Mouse (Mus musculus): ENCODE results near the gene Pglyrp2.

Gene Pglyrp2

DNA sequence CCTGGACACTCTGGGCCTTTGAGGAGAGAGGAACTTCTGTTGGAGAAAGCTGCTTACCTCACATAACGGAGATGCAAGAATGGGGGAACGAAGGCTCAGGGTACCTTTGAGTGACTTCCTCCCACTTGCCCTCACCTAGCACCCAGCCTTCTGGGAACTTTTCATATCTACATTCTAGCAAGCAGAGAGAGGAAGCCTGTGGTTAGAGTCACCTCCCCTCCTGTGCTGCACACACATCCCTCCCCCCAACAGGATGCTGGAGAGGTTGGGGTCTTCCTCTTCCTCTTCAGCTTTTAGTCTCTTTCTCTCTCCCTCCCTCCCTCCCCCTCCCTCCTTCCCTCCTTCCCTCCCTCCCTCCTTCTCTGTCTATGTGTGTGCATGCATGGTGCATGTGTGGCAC lies at the start of gene Pglyrp2:
Gene Pglyrp2, minus strand, starts transcription at position 134 of the 400 bp plus-strand sequence.
- DNase-seq (ENCODE audit: low read depth, low spot score) = no peak

GRCm38 (mm10) chr17:32472176-32472575 lies 48.2 kb upstream of the Pglyrp2 start:
- DNase-seq (ENCODE audit: low read depth, low spot score) = no peak

DNA sequence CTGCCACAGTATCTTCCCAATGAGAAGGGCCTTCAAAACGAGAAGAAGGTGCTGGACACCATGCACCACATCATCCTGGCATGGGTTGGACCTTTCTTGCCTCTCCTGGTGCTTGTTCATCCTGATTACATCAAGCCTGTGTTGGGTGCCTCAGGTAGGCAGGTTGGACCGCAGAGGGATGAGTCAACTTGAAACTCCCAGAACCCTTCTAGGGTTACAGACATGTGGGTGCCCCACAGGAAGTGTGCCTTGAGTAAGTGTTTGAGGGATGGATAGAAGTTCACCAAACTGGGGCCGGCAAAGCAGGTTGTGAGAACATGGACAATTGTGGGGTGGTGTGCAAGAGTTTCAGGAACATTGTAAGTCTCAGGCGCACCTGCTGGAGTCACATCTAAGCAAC lies 46.8 kb upstream of the Pglyrp2 start:
- DNase-seq (ENCODE audit: low read depth, low spot score) = no peak

DNA sequence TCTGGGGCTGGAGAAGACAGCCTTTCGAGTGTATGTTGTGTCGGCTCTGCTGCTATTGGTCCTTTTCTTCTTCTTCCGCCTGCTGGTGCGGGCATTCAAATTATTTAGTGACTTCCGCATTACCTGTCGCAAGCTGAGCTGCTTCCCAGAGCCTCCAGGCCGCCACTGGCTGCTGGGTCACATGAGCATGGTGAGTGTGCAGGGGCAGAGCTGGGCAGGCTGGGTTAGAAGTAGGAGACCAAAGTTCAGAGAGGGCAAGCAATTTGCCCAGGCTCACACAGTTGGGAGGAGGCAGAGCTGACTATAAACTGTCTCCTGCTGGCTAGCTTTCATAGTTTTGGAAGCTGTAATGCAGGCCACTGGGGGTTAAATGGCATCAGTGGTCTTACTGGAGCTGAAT lies 44.5 kb upstream of the Pglyrp2 start:
- no peak for DNase-seq (ENCODE audit: low read depth, low spot score)

DNA sequence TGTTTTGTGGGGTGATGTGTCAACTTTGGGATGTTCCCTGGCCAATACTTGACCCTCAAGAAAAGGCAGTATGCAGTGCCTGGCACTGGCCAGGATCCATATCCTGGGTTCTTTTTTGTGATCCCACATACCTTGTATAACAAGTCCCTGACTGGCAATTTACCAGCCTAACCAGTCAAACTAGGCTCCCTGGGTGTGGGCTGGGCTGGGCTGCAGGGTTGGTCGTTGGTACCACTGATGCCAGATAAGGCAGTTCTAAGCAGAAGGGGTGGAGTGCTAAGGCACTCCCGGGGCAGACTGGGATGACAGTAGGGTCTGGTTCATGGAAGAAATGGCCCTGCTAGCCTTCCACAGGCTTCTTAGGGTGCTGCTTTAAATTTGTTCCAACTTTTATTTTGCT lies 31.0 kb upstream of the Pglyrp2 start:
- no peak for DNase-seq (ENCODE audit: low read depth, low spot score)

DNA sequence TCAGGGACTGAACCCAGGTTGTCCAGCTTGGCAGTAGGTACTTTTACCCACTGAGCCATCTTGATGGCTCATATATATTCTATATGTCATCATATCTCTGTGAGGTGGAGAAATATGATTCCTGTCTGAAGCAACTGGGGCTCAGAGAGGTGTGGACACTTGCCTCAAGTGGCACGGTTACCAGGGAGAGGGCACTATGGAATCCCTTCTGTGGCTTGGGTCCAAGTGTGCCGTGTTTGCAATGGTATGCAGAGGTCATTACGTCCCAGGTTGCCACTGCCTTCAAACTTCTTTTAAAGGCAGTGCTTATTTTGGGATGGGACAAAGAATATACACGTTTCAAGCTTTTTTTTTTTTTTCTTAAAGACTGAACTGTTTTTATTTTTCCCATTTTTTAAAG lies 30.2 kb upstream of the Pglyrp2 start:
- no peak for DNase-seq (ENCODE audit: low read depth, low spot score)

- DNase-seq (ENCODE audit: low read depth, low spot score) = no peak
Measured at GRCm38 (mm10) chr17:32452482-32452881, 28.5 kb upstream of the Pglyrp2 start, which contains the start of gene Cyp4f39. Gene Cyp4f39, plus strand, starts transcription at chr17:32452723.

DNA sequence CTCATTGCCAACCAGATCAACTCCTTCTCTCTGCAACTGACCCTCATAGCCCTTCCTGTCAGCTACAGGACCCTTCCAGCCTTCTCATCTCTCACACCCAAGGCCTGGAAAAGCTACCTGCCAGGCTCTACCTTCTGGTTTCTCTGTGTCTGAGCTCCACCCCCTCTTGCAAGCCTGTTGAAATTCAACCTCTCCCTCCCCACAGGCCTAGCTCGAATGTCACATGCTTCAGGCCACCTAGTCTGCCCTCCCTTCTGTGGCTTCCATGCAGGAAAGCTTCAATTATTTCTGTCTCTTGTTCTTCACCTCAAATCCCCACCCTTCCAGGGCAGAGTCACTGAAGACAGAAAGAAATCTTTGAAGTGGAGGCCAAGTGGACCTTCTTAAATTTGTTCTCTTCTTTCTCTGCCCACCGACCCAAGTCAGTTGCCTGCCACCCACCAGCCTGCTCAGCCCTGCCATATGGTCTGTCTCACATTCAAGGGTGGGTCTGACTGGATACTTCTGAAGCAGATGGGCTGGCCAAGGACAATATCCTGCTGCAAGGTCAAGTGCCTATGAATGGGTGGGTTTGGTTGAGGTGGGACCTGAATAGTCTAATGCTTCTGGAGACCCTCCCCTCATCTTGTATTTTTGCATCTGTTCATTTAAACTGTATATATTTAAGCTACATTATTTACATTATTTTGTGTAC lies 27.0 kb upstream of the Pglyrp2 start:
- no peak for DNase-seq (ENCODE audit: low read depth, low spot score)

GRCm38 (mm10) chr17:32449042-32449441 lies 25.1 kb upstream of the Pglyrp2 start:
- DNase-seq (ENCODE audit: low read depth, low spot score) = no peak

GRCm38 (mm10) chr17:32447195-32447594 lies 23.2 kb upstream of the Pglyrp2 start:
- no peak for DNase-seq (ENCODE audit: low read depth, low spot score)

DNA sequence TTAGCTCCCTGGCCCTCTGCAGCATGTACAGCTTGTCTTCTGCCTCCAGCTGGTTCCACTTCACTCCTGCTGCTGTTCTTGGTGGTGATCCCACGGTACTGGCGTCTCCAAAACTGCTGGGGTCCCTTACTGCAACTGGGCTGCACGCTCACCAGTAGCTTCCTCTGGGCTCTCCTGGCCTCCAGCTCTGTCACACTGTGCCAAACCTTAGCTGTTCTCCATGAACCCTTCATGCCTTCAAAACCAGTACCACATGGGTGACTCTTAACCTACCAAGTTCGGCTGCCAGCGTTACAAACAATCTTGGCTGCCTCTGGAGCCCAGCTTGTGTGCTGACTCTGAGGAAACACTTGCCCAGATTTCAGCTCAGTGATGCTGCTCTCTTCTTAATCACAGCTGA lies 21.0 kb upstream of the Pglyrp2 start:
- no peak for DNase-seq (ENCODE audit: low read depth, low spot score)

DNA sequence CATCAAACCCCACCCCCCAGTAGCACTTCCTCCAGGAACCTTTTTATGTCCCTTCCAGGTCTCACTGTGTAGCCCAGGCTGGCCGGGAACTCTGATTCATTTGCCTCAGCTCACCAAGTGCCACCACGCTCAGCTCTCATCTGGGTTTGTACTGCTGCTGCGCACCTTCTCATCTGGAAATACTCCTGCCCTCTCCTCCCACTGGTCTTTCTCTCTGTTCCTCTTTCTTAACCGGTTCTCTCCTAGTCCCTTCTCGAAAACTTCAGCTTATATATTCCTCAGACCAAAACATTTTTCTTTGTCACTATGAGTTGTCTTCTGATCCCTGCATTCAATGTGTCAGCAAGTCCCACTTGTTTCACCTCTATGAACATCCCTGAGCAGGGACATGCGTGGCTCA lies 19.3 kb upstream of the Pglyrp2 start:
- DNase-seq (ENCODE audit: low read depth, low spot score) = no peak

DNA sequence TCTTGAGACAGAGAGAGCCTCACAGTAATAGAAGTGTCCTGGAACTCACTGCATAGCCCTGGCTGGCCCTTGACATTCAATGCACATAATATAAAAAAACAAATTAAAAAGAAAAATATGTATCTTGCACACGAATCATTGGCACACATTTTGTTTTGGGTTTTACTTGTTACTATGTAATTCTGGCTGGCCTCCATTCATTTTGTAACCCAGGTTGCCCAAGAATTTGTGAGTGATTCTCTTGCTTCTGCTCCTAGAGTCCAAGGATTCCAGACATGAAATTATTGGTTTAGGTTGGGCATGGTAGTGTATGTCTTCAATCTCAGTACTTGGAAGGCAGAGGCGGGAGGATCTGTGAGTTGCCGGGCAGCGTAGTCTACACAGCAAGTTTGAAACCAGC lies 13.1 kb upstream of the Pglyrp2 start:
- DNase-seq (ENCODE audit: low read depth, low spot score) = no peak

DNA sequence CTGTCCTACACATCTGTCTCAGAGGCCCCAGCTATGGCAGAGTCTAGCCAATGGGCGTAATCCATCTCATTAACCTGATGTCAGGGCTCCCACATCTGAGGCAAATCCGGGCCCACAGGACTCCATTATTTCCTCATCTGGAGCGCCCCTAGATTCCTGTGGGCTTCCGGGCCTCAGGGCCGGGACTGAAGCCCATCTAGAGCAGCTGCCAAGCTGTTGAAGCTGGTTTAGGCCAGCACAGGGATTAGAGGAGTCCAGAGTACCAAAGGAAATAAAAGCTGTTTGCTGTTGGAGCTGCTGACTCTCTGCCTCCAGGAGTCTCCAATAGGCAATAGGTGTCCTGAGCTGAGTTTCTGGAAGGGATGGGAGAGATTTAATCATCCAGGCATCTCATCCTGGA lies 11.2 kb upstream of the Pglyrp2 start:
- DNase-seq (ENCODE audit: low read depth, low spot score) = no peak

- DNase-seq (ENCODE audit: low read depth, low spot score) = no peak
Measured at GRCm38 (mm10) chr17:32434324-32434723, 10.4 kb upstream of the Pglyrp2 start.

- no peak for DNase-seq (ENCODE audit: low read depth, low spot score)
Measured at GRCm38 (mm10) chr17:32431972-32432371, 8.0 kb upstream of the Pglyrp2 start.

DNA sequence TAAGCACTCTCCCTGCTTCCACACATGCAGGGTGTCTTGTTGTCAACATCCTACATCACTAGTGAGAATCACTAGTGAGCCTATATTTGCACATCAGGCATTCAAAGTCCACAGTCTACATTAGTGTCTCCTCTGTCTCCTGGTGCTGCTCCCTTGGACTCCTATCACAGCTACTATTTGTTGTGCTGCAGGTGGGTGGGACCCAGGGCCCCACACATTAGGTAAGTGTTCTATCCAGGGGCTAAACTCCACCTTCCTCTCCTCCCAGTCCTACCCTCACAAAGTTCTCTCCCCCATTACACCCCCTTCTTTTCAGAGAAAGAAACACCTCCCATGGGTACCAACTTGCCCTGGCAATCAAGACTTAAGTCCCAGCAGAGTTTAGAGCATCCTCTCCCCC lies 2.6 kb upstream of the Pglyrp2 start:
- DNase-seq (ENCODE audit: low read depth, low spot score) = no peak

DNA sequence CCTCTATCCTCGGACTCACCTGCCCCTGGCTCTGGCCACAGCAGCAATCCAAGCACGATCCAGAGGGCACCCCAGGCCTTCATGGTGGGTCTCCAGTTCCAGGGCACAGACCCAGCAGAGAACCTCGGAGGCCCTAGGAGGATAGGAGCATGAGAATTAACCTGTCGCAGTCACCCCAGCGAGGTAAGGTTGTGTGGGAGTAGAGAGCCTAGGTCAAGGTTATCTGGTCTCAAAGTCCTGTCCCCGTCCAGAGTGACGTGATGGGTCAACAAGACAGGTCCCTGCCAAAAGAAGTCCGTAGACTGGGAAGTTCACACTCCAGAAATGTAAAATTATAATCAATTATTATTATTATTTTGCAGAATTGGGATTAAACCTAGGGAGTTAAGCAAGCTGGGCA lies 3.2 kb downstream of the Pglyrp2 start:
- DNase-seq (ENCODE audit: low read depth, low spot score) = no peak

GRCm38 (mm10) chr17:32419989-32420388 lies 4.0 kb downstream of the Pglyrp2 start:
- DNase-seq (ENCODE audit: low read depth, low spot score) = no peak

- no peak for DNase-seq (ENCODE audit: low read depth, low spot score)
Measured at GRCm38 (mm10) chr17:32416771-32417170, 7.2 kb downstream of the Pglyrp2 start.

DNA sequence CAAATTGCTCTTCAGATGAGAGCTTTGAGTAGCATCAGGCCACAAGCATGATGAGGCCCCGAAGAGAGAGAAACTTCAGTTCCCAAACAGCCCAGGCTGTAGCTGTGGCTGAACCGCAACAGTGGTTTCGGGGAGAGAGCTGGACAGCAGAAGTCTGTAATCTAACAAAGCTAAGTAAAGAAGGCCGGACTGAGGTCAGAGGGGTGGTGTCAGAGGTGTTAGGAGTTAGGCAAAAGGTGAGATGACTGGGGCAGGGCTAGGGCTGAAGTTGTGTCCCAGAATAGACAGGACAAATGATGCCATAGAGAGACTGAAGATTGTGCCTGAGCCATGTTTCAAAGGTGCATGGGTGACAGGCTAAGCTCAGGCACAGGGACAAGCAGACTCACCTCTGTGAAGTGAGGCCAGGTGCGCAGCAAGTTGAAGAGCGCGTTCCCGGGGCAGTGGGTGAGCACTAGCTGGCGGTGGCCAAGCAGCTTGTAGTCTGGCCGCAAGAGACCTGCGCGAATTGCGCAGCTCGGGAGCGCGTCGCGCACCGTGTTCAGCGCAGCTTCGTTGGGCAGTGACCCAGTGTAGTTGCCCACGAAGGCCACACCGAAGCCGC lies 8.4 kb downstream of the Pglyrp2 start:
- DNase-seq (ENCODE audit: low read depth, low spot score) = no peak

DNA sequence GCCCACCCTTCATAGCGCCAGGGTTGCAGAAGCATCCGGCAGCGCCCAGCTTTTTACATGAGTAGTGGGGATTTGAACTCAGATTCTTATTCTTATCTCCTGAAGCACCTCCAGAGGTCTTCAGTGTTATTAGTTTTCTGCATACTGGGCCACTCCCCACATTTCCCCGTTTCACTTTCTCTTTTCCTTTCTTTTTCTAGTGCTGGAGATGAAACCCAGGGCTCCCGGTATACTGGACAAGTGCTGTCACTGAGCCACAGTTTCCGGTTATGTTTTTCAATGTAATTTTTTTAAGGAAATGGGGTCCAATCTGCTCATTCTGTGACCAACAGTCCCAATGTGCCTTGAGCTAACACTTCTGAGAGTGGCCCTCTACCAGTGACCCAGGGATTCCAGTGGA lies 12.1 kb downstream of the Pglyrp2 start:
- no peak for DNase-seq (ENCODE audit: low read depth, low spot score)

DNA sequence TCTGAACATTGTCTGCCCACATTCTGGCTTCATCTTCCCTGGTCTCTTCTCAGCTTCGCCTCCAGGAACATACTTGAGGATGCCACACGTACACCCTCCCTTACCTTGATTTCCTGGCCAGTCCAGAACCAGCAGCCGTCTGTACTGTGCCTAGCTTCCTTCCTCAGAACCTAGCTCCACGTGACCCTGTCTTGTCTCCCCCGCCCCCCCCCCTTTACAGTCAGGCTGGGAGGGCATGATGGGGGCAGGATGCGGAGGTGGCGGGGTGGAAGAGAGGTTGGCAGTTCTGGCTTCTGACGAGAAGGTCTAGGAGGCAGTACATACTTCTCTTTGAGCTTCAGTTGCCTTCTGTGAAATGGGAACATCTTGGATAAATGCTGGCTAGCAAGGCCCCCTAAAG lies 20.6 kb downstream of the Pglyrp2 start, which contains the start of gene Rasal3:
Gene Rasal3, minus strand, starts transcription at position 167 of the 400 bp plus-strand sequence.
- DNase-seq (ENCODE audit: low read depth, low spot score) = no peak

DNA sequence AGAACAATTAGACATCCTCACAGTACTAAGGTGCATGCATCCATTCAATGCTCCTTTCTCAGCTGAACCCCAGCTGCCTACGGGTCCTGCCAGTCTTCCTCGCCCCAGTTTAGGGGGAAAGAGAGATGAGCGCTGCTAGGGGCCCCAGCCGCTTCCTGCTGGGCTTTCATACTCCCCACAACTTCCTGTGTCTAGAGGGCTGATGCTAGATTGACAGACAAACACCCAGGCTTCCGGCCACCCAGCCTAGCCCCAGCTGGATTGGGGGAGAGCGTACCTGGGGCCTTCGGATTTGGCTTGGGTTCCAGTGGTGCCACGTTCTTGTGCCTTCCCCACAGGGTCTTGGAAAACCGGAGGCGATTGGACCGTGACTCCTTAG lies 21.2 kb downstream of the Pglyrp2 start:
- DNase-seq (ENCODE audit: low read depth, low spot score) = no peak

All from retina, adult 2 months (tissue).